Mouse (Mus musculus) left cerebral cortex, postnatal 10 days (tissue): ENCODE results near the gene Ubxn1. TPM values are rescaled to one million over a fixed set of nuclear protein-coding genes. Genes with fewer than 3 reads are reported as not detected.

ENCODE experiments used
- microRNA-seq: library from miRNA; unstranded; fragments of <30 nt; microRNA quantifications from one replicate; pipeline ENCODE4 v1.2.0, GENCODE M21; 2022
- total RNA-seq, 2 experiments: library from RNA; stranded (reverse); gene quantifications; 2 replicates each; pipeline ENCODE4 v1.2.3; 2021

Ubxn1 gene
- total RNA-seq, 2 experiments from 2014 or later, result 101 TPM

Small RNAs within 50 kb of the gene (microRNA-seq; reads per million reads assigned to microRNA genes)
- gene Mir5136, result not detected

Other genes with a start within 250 kb of the Ubxn1 start
- gene Chrm1, start 207.7 kb upstream of the Ubxn1 start, total RNA-seq, result 100 to 1,000 TPM; 119 to 128 TPM
- gene Slc3a2, start 148.1 kb upstream of the Ubxn1 start, total RNA-seq, result 100 to 1,000 TPM; 195 to 198 TPM
- gene Wdr74, start 135.7 kb upstream of the Ubxn1 start, total RNA-seq, result 10 to 100 TPM; 47.3 to 47.4 TPM
- 1 to 10 TPM; 1.3 to 2.2 TPM for gene 1700092M07Rik, start 130.8 kb upstream of the Ubxn1 start, total RNA-seq
- gene Stx5a, start 130.1 kb upstream of the Ubxn1 start, total RNA-seq, result 10 to 100 TPM; 68.1 to 69.0 TPM
- gene Nxf1, start 114.4 kb upstream of the Ubxn1 start, total RNA-seq, result 10 to 100 TPM; 72.7 to 76.2 TPM
- 10 to 100 TPM; 87.9 to 93.9 TPM for gene Tmem223, start 100.5 kb upstream of the Ubxn1 start, total RNA-seq
- 1 to 10 TPM; 7.2 to 8.9 TPM for gene Tmem179b, start 97.0 kb upstream of the Ubxn1 start, total RNA-seq
- gene Taf6l, start 85.1 kb upstream of the Ubxn1 start, total RNA-seq, result 10 to 100 TPM; 16.4 to 17.8 TPM
- 100 to 1,000 TPM; 109 to 110 TPM for gene Polr2g, start 72.9 kb upstream of the Ubxn1 start, total RNA-seq
- gene Zbtb3, start 68.9 kb upstream of the Ubxn1 start, total RNA-seq, result 1 to 10 TPM; 4.5 to 5.5 TPM
- 10 to 100 TPM; 27.7 to 29.0 TPM for gene Ttc9c, start 52.2 kb upstream of the Ubxn1 start, total RNA-seq
- gene Hnrnpul2, start 51.5 kb upstream of the Ubxn1 start, total RNA-seq, result 10 to 100 TPM; 98.6 to 98.9 TPM
- 1 to 10 TPM in 1 of 2 experiments, not detected in 1; 1.9 TPM for gene AC129217.1, start 41.7 kb upstream of the Ubxn1 start, total RNA-seq
- 10 to 100 TPM; 96.1 to 97.0 TPM for gene Bscl2, start 34.0 kb upstream of the Ubxn1 start, total RNA-seq
- gene Gng3, start 32.3 kb upstream of the Ubxn1 start, total RNA-seq, result 100 to 1,000 TPM; 319 to 328 TPM
- 1 to 10 TPM in 1 of 2 experiments, under 1 TPM in 1; 0.43 to 1.0 TPM for gene Lrrn4cl, start 20.7 kb upstream of the Ubxn1 start, total RNA-seq
- gene Uqcc3, start 9.4 kb downstream of the Ubxn1 start, total RNA-seq, result 10 to 100 TPM; 26.1 to 33.3 TPM
- 1 to 10 TPM; 3.4 to 7.9 TPM for gene Lbhd1, start 12.2 kb downstream of the Ubxn1 start, total RNA-seq
- gene Gm49403, start 12.4 kb downstream of the Ubxn1 start, total RNA-seq, result not detected
- gene 1810009A15Rik, start 17.4 kb downstream of the Ubxn1 start, total RNA-seq, result 10 to 100 TPM; 19.5 to 23.4 TPM
- gene Gm49416, start 17.4 kb downstream of the Ubxn1 start, total RNA-seq, result 1 to 10 TPM in 1 of 2 experiments, not detected in 1; 1.7 TPM
- gene Ints5, start 21.5 kb downstream of the Ubxn1 start, total RNA-seq, result 10 to 100 TPM; 22.0 to 23.1 TPM
- gene Ganab, start 26.6 kb downstream of the Ubxn1 start, total RNA-seq, result 10 to 100 TPM; 94.4 to 96.8 TPM
- gene B3gat3, start 48.9 kb downstream of the Ubxn1 start, total RNA-seq, result 100 to 1,000 TPM; 141 to 144 TPM
- 1 to 10 TPM; 2.1 to 2.4 TPM for gene Rom1, start 57.9 kb downstream of the Ubxn1 start, total RNA-seq
- gene Eml3, start 58.1 kb downstream of the Ubxn1 start, total RNA-seq, result 1 to 10 TPM; 7.5 to 8.5 TPM
- gene Mta2, start 70.4 kb downstream of the Ubxn1 start, total RNA-seq, result 10 to 100 TPM; 50.2 to 52.4 TPM
- 10 to 100 TPM; 14.6 to 16.0 TPM for gene Tut1, start 82.4 kb downstream of the Ubxn1 start, total RNA-seq
- 100 to 1,000 TPM; 228 to 251 TPM for gene Eef1g, start 95.5 kb downstream of the Ubxn1 start, total RNA-seq
- gene Ahnak, start 117.8 kb downstream of the Ubxn1 start, total RNA-seq, result 10 to 100 TPM; 14.5 to 17.8 TPM
- gene Scgb1a1, start 216.5 kb downstream of the Ubxn1 start, total RNA-seq, result not detected